Mouse (Mus musculus) MEL (cell line): ENCODE results near the gene Gatad2b. TPM values are rescaled to one million over a fixed set of nuclear protein-coding genes. Genes with fewer than 3 reads are reported as not detected.

Experiments used
- DNase-seq: peaks from one replicate; pipeline ENCODE4 v3.0.0; 2011; ENCODE audit warnings: low read depth, low spot score
- H3K27ac ChIP-seq: 2 replicates; pipeline ENCODE4 v1.5.1; 2012; ENCODE audit warnings: low read depth, mild to moderate bottlenecking, control low read depth, low read length, moderate library complexity; ENCODE audit not compliant: control insufficient read depth
- H3K27me3 ChIP-seq, 2 experiments: fragments of 150-350 bp in 1 of 2; sonication (generic) in 1 of 2; 2 replicates each; pipeline ENCODE4 v1.6.1; 2012; ENCODE audit warnings: low read length in 2 of 2, mild to moderate bottlenecking in 2 of 2, improper control_type of control experiment in 1 of 2, moderate library complexity in 1 of 2; ENCODE audit not compliant: insufficient read depth in 2 of 2, control insufficient read depth in 1 of 2
- H3K36me3 ChIP-seq, 2 experiments: 2 replicates each; pipeline ENCODE4 v1.6.1; 2012 to 2014; ENCODE audit warnings: low read length in 2 of 2, improper control_type of control experiment in 1 of 2, inconsistent platforms in 1 of 2, mild to moderate bottlenecking in 1 of 2; ENCODE audit not compliant: insufficient read depth in 2 of 2, control insufficient read depth in 1 of 2
- H3K4me1 ChIP-seq, 2 experiments: fragments of 150-350 bp in 1 of 2; sonication (generic) in 1 of 2; 2 replicates each; pipeline ENCODE4 v1.6.1; 2012; ENCODE audit warnings: low read length in 2 of 2, improper control_type of control experiment in 1 of 2, mild to moderate bottlenecking in 1 of 2; ENCODE audit not compliant: insufficient read depth in 2 of 2, control insufficient read depth in 1 of 2
- H3K4me3 ChIP-seq, 2 experiments: fragments of 150-350 bp in 1 of 2; sonication (generic) in 1 of 2; 2 replicates each; pipeline ENCODE4 v1.5.1; 2012; ENCODE audit warnings: low read depth in 2 of 2, low read length in 2 of 2, mild to moderate bottlenecking in 2 of 2, moderate library complexity in 2 of 2, control low read depth in 1 of 2, improper control_type of control experiment in 1 of 2; ENCODE audit not compliant: control insufficient read depth in 1 of 2, insufficient read depth in 1 of 2
- H3K79me2 ChIP-seq: 2 replicates; pipeline ENCODE4 v1.6.1; 2012; ENCODE audit warnings: mild to moderate bottlenecking, low read length, moderate library complexity; ENCODE audit not compliant: control insufficient read depth, poor library complexity, insufficient read depth
- H3K9ac ChIP-seq: 2 replicates; pipeline ENCODE4 v1.6.1; 2012; ENCODE audit warnings: low read depth, mild to moderate bottlenecking, control low read depth, low read length, moderate library complexity; ENCODE audit not compliant: control insufficient read depth, poor library complexity, severe bottlenecking
- H3K9me3 ChIP-seq: fragments of 150-350 bp; sonication (generic); replicated peaks from 2 replicates; pipeline ENCODE4 v1.6.1; 2012; ENCODE audit warnings: mild to moderate bottlenecking, low read length, improper control_type of control experiment, moderate library complexity; ENCODE audit not compliant: insufficient read depth
- CHD2 ChIP-seq: IDR thresholded peaks from 2 replicates; pipeline ENCODE4 v1.6.1; 2011; ENCODE audit warnings: low read length, improper control_type of control experiment
- ELF1 ChIP-seq: IDR thresholded peaks from 2 replicates; pipeline ENCODE4 v1.6.1; 2014; ENCODE audit warnings: low read depth, mild to moderate bottlenecking, inconsistent platforms, low read length, improper control_type of control experiment, moderate library complexity
- ETS1 ChIP-seq: IDR thresholded peaks from 2 replicates; pipeline ENCODE4 v1.6.1; 2012; ENCODE audit warnings: low read depth, mild to moderate bottlenecking, inconsistent platforms, low read length, improper control_type of control experiment, moderate library complexity
- GATA1 ChIP-seq: IDR thresholded peaks from 2 replicates; pipeline ENCODE4 v1.6.1; 2011; ENCODE audit warnings: low read depth, low read length, improper control_type of control experiment
- HCFC1 ChIP-seq: IDR thresholded peaks from 2 replicates; pipeline ENCODE4 v1.6.1; 2012; ENCODE audit warnings: low read depth, mild to moderate bottlenecking, inconsistent platforms, low read length, improper control_type of control experiment, moderate library complexity
- MAFK ChIP-seq: IDR thresholded peaks from 2 replicates; pipeline ENCODE4 v1.6.1; 2011; ENCODE audit warnings: low read depth, mild to moderate bottlenecking, low read length, improper control_type of control experiment, borderline replicate concordance
- MAX ChIP-seq: IDR thresholded peaks from 2 replicates; pipeline ENCODE4 v1.6.1; 2011; ENCODE audit warnings: low read length, improper control_type of control experiment
- MEF2A ChIP-seq: IDR thresholded peaks from 2 replicates; pipeline ENCODE4 v1.6.1; 2014; ENCODE audit warnings: low read depth, mild to moderate bottlenecking, inconsistent platforms, low read length, improper control_type of control experiment; ENCODE audit not compliant: poor library complexity, insufficient replicate concordance, severe bottlenecking; ENCODE audit errors: extremely low read depth
- POLR2A ChIP-seq, 2 experiments: IDR thresholded peaks; 2 replicates each; pipeline ENCODE4 v1.6.1; 2011 to 2012; ENCODE audit warnings: low read length in 2 of 2, mild to moderate bottlenecking in 2 of 2, control low read depth in 1 of 2, improper control_type of control experiment in 1 of 2, low read depth in 1 of 2, moderate library complexity in 1 of 2; ENCODE audit not compliant: control insufficient read depth in 1 of 2, insufficient read depth in 1 of 2, poor library complexity in 1 of 2
- POLR2AphosphoS2 ChIP-seq: IDR thresholded peaks from 2 replicates; pipeline ENCODE4 v1.6.1; 2011; ENCODE audit warnings: low read length, improper control_type of control experiment
- POLR2AphosphoS5 ChIP-seq: IDR thresholded peaks from 2 replicates; pipeline ENCODE4 v1.6.1; 2012; ENCODE audit warnings: low read depth, borderline replicate concordance, mild to moderate bottlenecking, inconsistent platforms, low read length, moderate library complexity, mixed read lengths
- RAD21 ChIP-seq: IDR thresholded peaks from 2 replicates; pipeline ENCODE4 v1.6.1; 2011; ENCODE audit warnings: mild to moderate bottlenecking, low read depth, low read length, improper control_type of control experiment
- RCOR1 ChIP-seq: IDR thresholded peaks from 2 replicates; pipeline ENCODE4 v1.6.1; 2012; ENCODE audit warnings: low read depth, mild to moderate bottlenecking, inconsistent platforms, low read length, improper control_type of control experiment
- SIN3A ChIP-seq: IDR thresholded peaks from 2 replicates; pipeline ENCODE4 v1.6.1; 2012; ENCODE audit warnings: low read length, improper control_type of control experiment, inconsistent platforms
- SMC3 ChIP-seq: IDR thresholded peaks from 2 replicates; pipeline ENCODE4 v1.6.1; 2011; ENCODE audit warnings: low read depth, low read length, improper control_type of control experiment
- TBP ChIP-seq: IDR thresholded peaks from 2 replicates; pipeline ENCODE4 v1.8.0; 2011; ENCODE audit warnings: low read depth, low read length, improper control_type of control experiment
- USF1 ChIP-seq: IDR thresholded peaks from 2 replicates; pipeline ENCODE4 v1.6.1; 2014; ENCODE audit warnings: low read depth, mild to moderate bottlenecking, inconsistent platforms, low read length, improper control_type of control experiment, moderate library complexity
- USF2 ChIP-seq, 2 experiments: IDR thresholded peaks; 2 replicates each; pipeline ENCODE4 v1.6.1; 2011 to 2012; ENCODE audit warnings: improper control_type of control experiment in 2 of 2, low read length in 2 of 2, borderline replicate concordance in 1 of 2, inconsistent platforms in 1 of 2, low read depth in 1 of 2, mild to moderate bottlenecking in 1 of 2; ENCODE audit not compliant: insufficient read depth in 1 of 2
- ZC3H11A ChIP-seq: IDR thresholded peaks from 2 replicates; pipeline ENCODE4 v1.6.1; 2012; ENCODE audit warnings: low read depth, mild to moderate bottlenecking, inconsistent platforms, low read length, improper control_type of control experiment
- ZMIZ1 ChIP-seq: IDR thresholded peaks from 2 replicates; pipeline ENCODE4 v1.6.1; 2012; ENCODE audit warnings: low read depth, mild to moderate bottlenecking, inconsistent platforms, low read length, improper control_type of control experiment, moderate library complexity
- ZNF384 ChIP-seq: IDR thresholded peaks from 2 replicates; pipeline ENCODE4 v1.6.1; 2012; ENCODE audit warnings: low read depth, mild to moderate bottlenecking, inconsistent platforms, low read length, improper control_type of control experiment
- polyA plus RNA-seq, 2 experiments: library from polyadenylated mRNA; stranded (reverse) in 1 of 2; unstranded in 1 of 2; fragments of >175 nt in 1 of 2; fragments of >200 nt in 1 of 2; gene quantifications; 2 replicates each; pipeline versions ENCODE4 v1.2.1 to v1.2.4; 2012; ENCODE audit warnings: low replicate concordance in 2 of 2, low read depth in 1 of 2; ENCODE audit not compliant: insufficient read length in 2 of 2, insufficient read depth in 1 of 2, missing spikeins in 1 of 2
- total RNA-seq: library from RNA; depleted of rRNA; stranded (reverse); fragments of 300-350 nt; gene quantifications from 2 replicates; pipeline ENCODE4 v1.2.3, GENCODE M21; 2012

Gatad2b gene
- total and polyA plus RNA-seq, 3 experiments, result 9.1 to 37.6 TPM; not detected in 1

DNA sequence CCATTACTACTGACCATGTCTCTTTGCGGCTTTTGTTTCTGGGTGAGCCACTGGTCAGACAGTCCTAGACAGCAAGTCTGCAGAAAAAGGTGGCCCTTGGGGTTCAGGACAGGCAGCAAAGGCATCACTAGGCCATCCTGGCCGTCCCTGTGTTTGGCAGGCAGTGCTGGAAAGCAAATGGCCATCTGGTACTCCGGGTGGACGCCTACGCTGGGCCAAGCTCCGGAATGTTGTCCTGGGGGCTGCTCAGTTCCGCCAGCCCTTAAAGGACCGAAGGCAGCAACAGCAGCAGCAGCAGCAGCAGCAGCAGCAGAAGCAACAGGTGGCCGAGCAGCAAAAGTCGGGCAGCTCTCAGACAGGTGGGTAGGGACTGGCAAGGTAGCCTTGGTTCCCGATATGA is 17.7 kb upstream of the Gatad2b start:
- Histone ChIP-seq H3K27ac (no peak overlapping the region), H3K4me1 (no peaks in the 10 kb centered on the region), H3K79me2 (no peaks in the 10 kb centered on the region), H3K9ac (no peak overlapping the region), H3K9me3 (no peaks in the 10 kb centered on the region), H3K27me3 (no peaks in the 10 kb centered on the region), H3K4me3 (no peak overlapping the region), H3K36me3 (peaks cover 0 to 19% of the 10 kb centered on the region in 2 experiments; a peak in 2 of 4 replicates)
- no peak for TF ChIP-seq RAD21
- TF ChIP-seq POLR2AphosphoS2, result no peak
- TF ChIP-seq USF2 (IDR thresholded peaks at IDR 0.05; ENCODE audit: borderline replicate concordance in 1 of 2, insufficient read depth in 1 of 2, low read depth in 1 of 2, low read length in 2 of 2), result no peak
- no peak for TF ChIP-seq POLR2AphosphoS5
- no peak for TF ChIP-seq ZMIZ1
- TF ChIP-seq GATA1, result no peak
- TF ChIP-seq ETS1, result no peak
- TF ChIP-seq MAFK, result no peak
- no peak for TF ChIP-seq TBP
- no peak for TF ChIP-seq USF1
- no peak for TF ChIP-seq ELF1
- no peak for TF ChIP-seq CHD2
- no peak for TF ChIP-seq HCFC1
- TF ChIP-seq SIN3A, result no peak
- no peak for TF ChIP-seq POLR2A (IDR thresholded peaks at IDR 0.05; ENCODE audit: control insufficient read depth in 1 of 2, insufficient read depth in 1 of 2, low read depth in 1 of 2, low read length in 2 of 2, poor library complexity in 1 of 2)
- no peak for TF ChIP-seq RCOR1
- TF ChIP-seq MEF2A, result no peak
- no peak for DNase-seq

DNA sequence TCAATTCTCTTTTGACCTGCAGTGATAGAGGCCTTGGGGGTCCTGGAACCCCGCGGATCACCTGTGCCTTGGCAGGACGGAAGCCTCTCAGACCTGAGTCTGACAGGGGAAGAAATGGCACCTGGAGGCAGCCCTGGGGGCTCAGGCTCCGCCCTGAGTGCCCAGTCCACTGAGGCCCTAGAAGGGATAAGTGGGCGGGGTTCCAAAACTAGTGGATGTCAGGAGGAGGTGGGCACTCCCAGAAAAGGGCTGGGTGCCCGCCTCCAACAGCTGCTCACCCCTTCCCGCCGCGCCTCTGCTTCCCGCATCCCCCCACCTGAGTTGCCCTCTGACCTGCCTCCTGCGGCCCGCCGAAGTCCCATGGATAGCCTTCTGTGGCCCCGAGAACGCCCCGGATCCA is 16.1 kb upstream of the Gatad2b start:
- no peaks in the 10 kb centered on the region for H3K9me3 ChIP-seq
- no peaks in the 10 kb centered on the region for H3K79me2 ChIP-seq
- H3K9ac ChIP-seq, result no peak overlapping the region
- no peak overlapping the region for H3K27ac ChIP-seq
- H3K36me3 ChIP-seq, result peaks cover 0 to 18% of the 10 kb centered on the region in 2 experiments; a peak in 2 of 4 replicates
- no peak overlapping the region for H3K4me3 ChIP-seq
- DNase-seq, result no peak
- no peaks in the 10 kb centered on the region for H3K27me3 ChIP-seq
- no peak for TF ChIP-seq RAD21
- no peak for TF ChIP-seq POLR2A (IDR thresholded peaks at IDR 0.05; ENCODE audit: control insufficient read depth in 1 of 2, insufficient read depth in 1 of 2, low read depth in 1 of 2, low read length in 2 of 2, poor library complexity in 1 of 2)
- TF ChIP-seq SMC3, result no peak
- TF ChIP-seq MAFK, result no peak
- no peak for TF ChIP-seq ZC3H11A
- TF ChIP-seq MAX, result no peak
- TF ChIP-seq ZNF384, result no peak
- TF ChIP-seq TBP, result no peak
- TF ChIP-seq SIN3A, result no peak
- no peaks in the 10 kb centered on the region for H3K4me1 ChIP-seq
